Mouse (Mus musculus) Muller cell, postnatal 12 days (primary cell): ENCODE measurements at regions not wholly inside any gene's neighbourhood (a gene's known extent, or its start where the extent isn't known, plus 50 kb on each side); places are given as distances from the start of the nearest gene placed in this dataset.
A peak's percentile ranks its signal among the peaks of the same experiment; 100 is the strongest.

Experiments used
- DNase-seq: peaks from one replicate; pipeline ENCODE4 v3.0.0-alpha.2; 2015; ENCODE audit errors: inconsistent ontology term

DNA sequence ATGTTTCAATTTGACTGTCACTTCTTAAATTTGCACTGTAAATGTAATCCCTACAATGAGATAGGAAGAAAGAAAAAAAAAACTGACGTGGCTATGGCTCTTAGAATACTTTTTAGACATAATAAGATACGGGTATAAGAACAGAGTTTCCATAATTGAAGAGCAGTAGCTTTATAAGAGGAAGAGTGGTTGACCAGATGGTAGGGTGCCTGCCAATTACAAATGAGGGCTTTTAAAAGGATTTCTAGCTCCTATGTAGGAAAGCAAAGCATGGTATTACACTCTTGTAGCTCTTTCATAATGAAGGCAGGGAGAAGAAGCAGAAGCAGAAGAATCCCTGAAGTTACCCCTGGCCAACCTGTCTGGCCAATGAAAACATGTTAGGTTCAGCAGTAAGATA, 239.7 kb upstream of the Car10 start:
- DNase-seq = no peak

DNA sequence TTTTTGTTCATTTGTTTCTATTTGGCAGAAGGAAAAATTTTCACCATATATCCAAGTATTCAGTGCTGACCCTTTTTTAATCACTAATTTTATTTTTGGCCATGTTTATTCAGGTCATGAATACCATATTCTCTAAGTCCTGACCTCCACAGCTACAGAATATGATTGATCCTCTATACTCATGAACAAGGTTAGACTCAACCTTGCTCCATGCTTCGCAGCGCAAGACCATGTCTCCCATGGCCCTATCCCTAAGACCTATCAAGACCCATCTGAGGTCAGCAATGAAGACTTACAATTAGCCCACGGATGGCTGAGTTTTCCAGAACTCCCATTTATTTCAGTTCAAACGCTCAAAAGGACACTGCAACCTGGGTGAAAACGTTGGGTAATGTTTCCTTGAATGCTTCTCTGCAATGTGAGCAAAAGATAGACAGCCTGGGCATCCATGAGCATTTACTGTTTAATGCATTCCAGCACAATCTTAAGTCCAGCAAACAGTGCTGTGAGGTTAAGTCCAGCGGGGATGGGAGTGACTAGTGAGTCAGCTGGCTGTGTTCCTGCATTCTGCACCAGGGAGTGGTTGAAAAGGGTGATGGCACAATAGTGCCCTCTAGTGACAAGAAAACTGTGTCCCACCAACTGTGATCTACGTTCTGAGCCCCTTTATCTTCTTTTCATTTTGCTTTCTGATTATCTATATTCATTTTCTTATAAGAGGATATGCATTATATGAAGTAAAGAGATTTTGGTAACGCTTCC, 208.0 kb upstream of the Car10 start:
- DNase-seq = peak; percentile 82

DNA sequence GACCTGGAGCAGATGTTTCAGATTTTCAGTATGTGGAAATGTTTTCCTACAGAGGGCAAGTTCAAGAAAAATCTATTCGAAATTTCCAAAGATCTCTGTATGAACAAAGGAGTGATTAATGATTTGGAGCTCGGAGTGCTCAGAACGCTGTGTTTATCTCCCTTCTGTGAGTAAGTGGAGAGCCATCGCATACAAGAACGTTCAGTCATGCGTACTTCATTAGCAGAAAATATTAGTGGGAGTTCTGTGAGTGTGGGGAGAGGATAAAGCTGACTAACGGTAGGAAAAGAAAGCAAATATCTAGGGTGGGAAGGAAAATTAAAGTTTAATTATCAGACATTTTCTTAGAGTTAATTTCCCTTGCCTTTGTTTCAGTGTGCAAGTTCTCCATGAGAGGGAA, 198.5 kb upstream of the Car10 start:
- peak; percentile 72 for DNase-seq
